Mouse (Mus musculus) midbrain, embryonic 10.5 days (tissue): ENCODE results near the gene Cebpzos. TPM values are rescaled to one million over a fixed set of nuclear protein-coding genes. Genes with fewer than 3 reads are reported as not detected.

Experiments
- DNase-seq: peaks from one replicate; pipeline ENCODE4 v3.0.0-alpha.2; 2017; ENCODE audit warnings: low spot score
- H3K27ac ChIP-seq: fragments of 300-500 bp; sonication (generic); replicated peaks from 2 replicates; pipeline ENCODE4 v1.5.1; 2016; ENCODE audit warnings: mild to moderate bottlenecking
- H3K27me3 ChIP-seq: fragments of 300-500 bp; sonication (generic); 2 replicates; pipeline ENCODE4 v1.6.1; 2016; ENCODE audit warnings: low read depth, mild to moderate bottlenecking; ENCODE audit not compliant: poor library complexity, severe bottlenecking
- H3K36me3 ChIP-seq: fragments of 300-500 bp; sonication (generic); 2 replicates; pipeline ENCODE4 v1.6.1; 2016; ENCODE audit warnings: mild to moderate bottlenecking, moderate library complexity
- H3K4me1 ChIP-seq: fragments of 300-500 bp; sonication (generic); 2 replicates; pipeline ENCODE4 v1.6.1; 2016
- H3K4me3 ChIP-seq: fragments of 300-500 bp; sonication (generic); 2 replicates; pipeline ENCODE4 v1.5.1; 2016; ENCODE audit warnings: mild to moderate bottlenecking, moderate library complexity
- H3K9me3 ChIP-seq: fragments of 300-500 bp; sonication (generic); replicated peaks from 2 replicates; pipeline ENCODE4 v1.6.1; 2016; ENCODE audit warnings: mild to moderate bottlenecking
- WGBS: fragments of 180-500 bp; shearing (Covaris S2); methylation state at CpG from one replicate; pipeline ENCODE4 v1.1.7; 2016; 5-methylcytosine and 5-hydroxymethylcytosine counted together
- polyA plus RNA-seq: library from polyadenylated mRNA; unstranded; fragments of >200 nt; fragmentation: Nextera tagmentation; extraction: Ambion mirVana; gene quantifications from 2 replicates; pipeline ENCODE4 v1.2.1, GENCODE M21; 2016

The Cebpzos gene
- polyA plus RNA-seq, 1 experiment from 2014 or later: 111 TPM

- no peak for DNase-seq
- 76% methylated on average over 2 of the region's 2 CpGs for WGBS
- Histone ChIP-seq H3K9me3 (no peaks in the 10 kb centered on the region), H3K36me3 (no peaks in the 10 kb centered on the region), H3K27ac (no peak overlapping the region), H3K4me1 (no peaks in the 10 kb centered on the region), H3K4me3 (no peak overlapping the region), H3K27me3 (no peaks in the 10 kb centered on the region)
Observed at GRCm38 (mm10) chr17:78909374-78909773, 6.9 kb upstream of the Cebpzos start.

DNA sequence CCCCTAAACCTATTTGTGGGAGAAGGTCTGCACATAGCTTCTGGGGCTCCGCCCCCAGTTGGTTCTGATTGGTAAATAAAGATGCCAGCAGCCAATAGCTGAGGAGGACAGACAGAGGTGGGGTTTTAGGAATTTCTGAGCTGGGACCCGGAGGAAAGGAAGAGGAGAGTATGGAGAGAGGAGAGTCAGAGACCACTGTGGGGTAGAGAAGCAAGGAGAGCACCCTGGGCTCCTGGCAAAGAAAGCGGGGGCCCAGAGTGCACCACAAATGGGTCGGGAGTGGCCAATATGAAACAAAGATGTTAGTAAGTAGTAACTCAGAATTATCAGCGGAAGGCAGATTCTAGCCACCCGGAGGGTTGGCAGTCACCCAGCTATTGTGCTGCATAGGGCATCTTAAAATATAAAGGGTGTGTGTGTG is 3.4 kb upstream of the Cebpzos start:
- Histone ChIP-seq H3K4me3 (peak overlapping the region; percentile 47), H3K27ac (peak overlapping the region; percentile 39; the same call in 1 of the 2 replicates), H3K4me1 (peaks cover 21% of the 10 kb centered on the region), H3K9me3 (no peaks in the 10 kb centered on the region), H3K36me3 (no peaks in the 10 kb centered on the region), H3K27me3 (no peaks in the 10 kb centered on the region)
- 33% methylated on average over 6 of the region's 6 CpGs for WGBS
- no peak for DNase-seq

- peaks cover 10% of the 10 kb centered on the region for H3K36me3 ChIP-seq
- H3K9me3 ChIP-seq: no peaks in the 10 kb centered on the region
- no peaks in the 10 kb centered on the region for H3K27me3 ChIP-seq
- no peak for DNase-seq
- no peak overlapping the region for H3K4me3 ChIP-seq
- 78% methylated on average over 3 of the region's 3 CpGs for WGBS
- no peak overlapping the region for H3K27ac ChIP-seq
- H3K4me1 ChIP-seq: peaks cover 21% of the 10 kb centered on the region
Observed at GRCm38 (mm10) chr17:78913921-78914320, 2.4 kb upstream of the Cebpzos start.

DNA sequence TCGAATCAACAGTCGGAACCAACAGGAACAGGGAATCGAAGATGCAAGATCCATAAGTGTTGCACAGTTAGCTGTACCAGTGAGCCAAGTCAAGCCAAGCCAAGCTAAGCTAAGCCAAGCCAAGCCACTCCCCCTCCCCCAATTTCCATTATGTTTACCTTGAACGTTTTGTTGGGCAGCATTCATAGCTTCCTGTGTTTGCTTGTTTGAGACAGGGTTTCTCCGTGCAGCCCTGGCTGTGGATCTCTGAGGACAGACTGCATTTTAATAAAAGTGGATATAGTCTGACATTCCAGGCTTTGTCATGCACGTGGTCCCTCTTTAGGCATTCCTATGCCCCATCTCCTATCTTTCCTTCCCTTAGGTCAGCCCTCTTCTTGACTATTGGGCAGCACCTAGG is 528 bp upstream of the Cebpzos start:
- Histone ChIP-seq H3K36me3 (peaks cover 28% of the 10 kb centered on the region), H3K27me3 (no peaks in the 10 kb centered on the region), H3K27ac (peak overlapping the region; percentile 90), H3K9me3 (no peaks in the 10 kb centered on the region), H3K4me3 (peak overlapping the region; percentile 83), H3K4me1 (peaks cover 21% of the 10 kb centered on the region)
- WGBS: 56% methylated on average over 6 of the region's 6 CpGs
- DNase-seq: no peak

GRCm38 (mm10) chr17:78916899-78917298 is 599 bp downstream of the Cebpzos start:
- no peaks in the 10 kb centered on the region for H3K27me3 ChIP-seq
- H3K36me3 ChIP-seq: peaks cover 39% of the 10 kb centered on the region
- H3K4me1 ChIP-seq: peaks cover 21% of the 10 kb centered on the region
- no peak for DNase-seq
- 5% methylated on average over 11 of the region's 11 CpGs for WGBS
- peak overlapping the region; percentile 83 for H3K4me3 ChIP-seq
- H3K9me3 ChIP-seq: no peaks in the 10 kb centered on the region
- peak overlapping the region; percentile 90 for H3K27ac ChIP-seq

GRCm38 (mm10) chr17:78917696-78918095 is 1.4 kb downstream of the Cebpzos start:
- Histone ChIP-seq H3K4me3 (peak overlapping the region; percentile 83), H3K27me3 (no peaks in the 10 kb centered on the region), H3K27ac (no peak overlapping the region), H3K36me3 (peaks cover 47% of the 10 kb centered on the region), H3K9me3 (no peaks in the 10 kb centered on the region), H3K4me1 (peaks cover 21% of the 10 kb centered on the region)
- no peak for DNase-seq
- WGBS: 47% methylated on average over 6 of the region's 6 CpGs

- Histone ChIP-seq H3K4me3 (peak overlapping the region; percentile 86), H3K27me3 (no peaks in the 10 kb centered on the region), H3K27ac (no peak overlapping the region), H3K4me1 (peaks cover 23% of the 10 kb centered on the region), H3K9me3 (no peaks in the 10 kb centered on the region), H3K36me3 (peaks cover 53% of the 10 kb centered on the region)
- no peak for DNase-seq
- WGBS: 92% methylated on average over 2 of the region's 2 CpGs
Observed at GRCm38 (mm10) chr17:78935857-78936256, 19.6 kb downstream of the Cebpzos start.

- Histone ChIP-seq H3K4me3 (peak within 1 kb of the TSS; percentile 86), H3K9me3 (no peaks in the 10 kb centered on the region), H3K36me3 (peaks cover 48% of the 10 kb centered on the region), H3K4me1 (peaks cover 23% of the 10 kb centered on the region), H3K27me3 (no peaks in the 10 kb centered on the region), H3K27ac (peak within 1 kb of the TSS; percentile 84)
- DNase-seq: peak; percentile 98
- under 1% methylated on average over 45 of the region's 45 CpGs for WGBS
Observed at GRCm38 (mm10) chr17:78936466-78937228, 20.3 kb downstream of the Cebpzos start, which contains the start of the genes Cebpz and Ndufaf7. Gene Cebpz (minus strand): TSS chr17:78937066. Gene Ndufaf7 (plus strand): TSS chr17:78937136.

DNA sequence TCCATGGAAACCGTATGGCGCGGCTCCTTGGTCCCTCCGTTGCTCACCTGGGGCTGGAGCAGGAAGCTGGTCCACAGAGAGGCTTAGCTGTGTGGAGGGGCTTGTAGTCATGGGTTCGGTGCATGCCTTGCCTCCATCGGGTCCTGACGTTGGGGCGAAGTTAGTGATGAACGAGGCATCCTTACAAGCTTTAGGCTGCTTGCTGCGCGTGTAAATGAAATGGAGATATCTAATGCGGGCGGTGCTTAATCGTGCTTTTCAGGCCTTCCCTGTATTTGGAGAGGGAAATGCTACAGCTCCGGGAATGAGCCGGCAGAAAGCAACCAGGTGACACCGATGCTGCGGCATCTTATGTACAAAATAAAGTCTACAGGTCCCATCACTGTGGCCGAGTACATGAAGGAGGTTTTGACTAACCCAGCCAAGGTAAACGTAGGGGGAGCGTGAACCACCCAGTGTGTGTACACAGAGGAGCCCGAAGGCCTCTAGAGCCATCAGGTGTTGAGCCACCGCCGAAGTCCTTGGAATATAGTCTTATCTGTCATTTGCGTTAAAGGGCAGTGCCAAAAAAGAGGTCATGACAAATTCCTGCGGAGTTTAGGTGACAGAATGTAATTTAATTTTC is 21.0 kb downstream of the Cebpzos start:
- peaks cover 23% of the 10 kb centered on the region for H3K4me1 ChIP-seq
- H3K27ac ChIP-seq: peak overlapping the region; percentile 84
- no peaks in the 10 kb centered on the region for H3K9me3 ChIP-seq
- H3K36me3 ChIP-seq: peaks cover 48% of the 10 kb centered on the region
- WGBS: 10% methylated on average over 26 of the region's 26 CpGs
- no peaks in the 10 kb centered on the region for H3K27me3 ChIP-seq
- no peak for DNase-seq
- peak overlapping the region; percentile 86 for H3K4me3 ChIP-seq

- Histone ChIP-seq H3K4me1 (peaks cover 22% of the 10 kb centered on the region), H3K27ac (no peak overlapping the region), H3K9me3 (no peaks in the 10 kb centered on the region), H3K36me3 (peaks cover 47% of the 10 kb centered on the region), H3K27me3 (no peaks in the 10 kb centered on the region), H3K4me3 (no peak overlapping the region)
- WGBS: 96% methylated on average over 4 of the region's 4 CpGs
- DNase-seq: no peak
Observed at GRCm38 (mm10) chr17:78938927-78939326, 22.6 kb downstream of the Cebpzos start.

GRCm38 (mm10) chr17:78942579-78942978 is 26.3 kb downstream of the Cebpzos start:
- Histone ChIP-seq H3K9me3 (no peaks in the 10 kb centered on the region), H3K36me3 (peaks cover 54% of the 10 kb centered on the region), H3K4me3 (no peak overlapping the region), H3K27me3 (no peaks in the 10 kb centered on the region), H3K4me1 (peaks cover 5% of the 10 kb centered on the region), H3K27ac (no peak overlapping the region)
- WGBS: 52% methylated on average over 11 of the region's 11 CpGs
- no peak for DNase-seq

DNA sequence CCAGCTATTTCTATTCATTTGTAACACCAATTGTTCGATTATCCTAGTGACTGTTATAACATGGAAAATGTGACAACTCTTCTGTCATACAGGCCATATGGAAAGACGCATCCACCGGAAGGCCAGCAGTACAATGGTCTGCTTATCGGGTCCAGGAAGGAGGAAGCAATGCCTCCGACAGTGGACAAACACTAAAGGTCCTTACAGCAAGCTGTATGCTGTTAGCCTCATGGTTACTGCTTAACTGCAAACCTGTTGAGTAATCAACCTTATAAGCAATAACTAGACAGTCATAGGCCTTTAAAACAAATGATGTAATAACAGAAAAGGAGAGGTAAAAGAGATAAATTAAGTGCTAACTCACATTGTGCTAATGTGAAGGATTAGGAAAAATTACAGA is 34.9 kb downstream of the Cebpzos start:
- Histone ChIP-seq H3K36me3 (peaks cover 96% of the 10 kb centered on the region), H3K4me1 (no peaks in the 10 kb centered on the region), H3K4me3 (no peak overlapping the region), H3K9me3 (no peaks in the 10 kb centered on the region), H3K27me3 (no peaks in the 10 kb centered on the region), H3K27ac (no peak overlapping the region)
- DNase-seq: no peak
- WGBS: 92% methylated on average over 5 of the region's 5 CpGs

DNA sequence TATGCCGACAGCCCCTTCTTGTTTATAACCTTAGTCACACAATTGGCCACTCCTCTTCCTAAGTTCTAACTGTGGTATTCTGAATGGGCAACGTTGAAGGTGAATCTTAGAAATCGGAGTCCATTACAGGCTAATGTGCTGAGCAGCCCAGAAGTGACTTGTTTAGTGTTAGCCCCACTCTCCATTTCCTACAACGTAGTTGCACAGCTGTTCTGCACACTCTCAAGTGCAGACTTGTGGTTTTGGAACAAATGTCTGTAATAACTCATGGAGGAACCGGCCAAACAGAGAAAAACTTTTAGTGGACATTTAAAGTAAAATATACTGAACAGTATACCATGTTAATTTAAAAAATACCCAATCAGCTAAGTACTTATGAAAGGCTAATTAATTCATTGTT is 35.8 kb downstream of the Cebpzos start:
- Histone ChIP-seq H3K36me3 (peaks cover 96% of the 10 kb centered on the region), H3K27ac (no peak overlapping the region), H3K4me1 (no peaks in the 10 kb centered on the region), H3K27me3 (no peaks in the 10 kb centered on the region), H3K4me3 (no peak overlapping the region), H3K9me3 (no peaks in the 10 kb centered on the region)
- DNase-seq: no peak
- WGBS: 97% methylated on average over 5 of the region's 5 CpGs
